Mouse (Mus musculus) embryonic facial prominence, embryonic 14.5 days (tissue): ENCODE results near the gene Asrgl1. TPM values are rescaled to one million over a fixed set of nuclear protein-coding genes. Genes with fewer than 3 reads are reported as not detected.
"Not testable (repeated sequence)": the region's sequence is repeated elsewhere in the genome, so short reads cannot be mapped to it uniquely, and the experiment has no call there.

Experiments
- ATAC-seq: fragments of 200-750 bp; cut with Nextera tagmentation; 2 replicates; pipeline ENCODE4 v1.8.0; 2017; ENCODE audit warnings: low read depth, moderate number of reproducible peaks, moderate TSS enrichment
- DNase-seq: peaks from one replicate; pipeline ENCODE4 v3.0.0-alpha.2; 2015; ENCODE audit warnings: low spot score
- H3K27ac ChIP-seq: fragments of 300-500 bp; sonication (generic); replicated peaks from 2 replicates; pipeline ENCODE4 v1.5.1; 2014; ENCODE audit warnings: low read depth, mild to moderate bottlenecking, low read length, moderate library complexity
- H3K27me3 ChIP-seq: fragments of 300-500 bp; sonication (generic); replicated peaks from 2 replicates; pipeline ENCODE4 v1.6.1; 2014; ENCODE audit warnings: low read length; ENCODE audit not compliant: control insufficient read depth, insufficient read depth
- H3K36me3 ChIP-seq: fragments of 300-500 bp; sonication (generic); 2 replicates; pipeline ENCODE4 v1.6.1; 2014; ENCODE audit warnings: low read length, mixed read lengths; ENCODE audit not compliant: control insufficient read depth, insufficient read depth
- H3K4me1 ChIP-seq: fragments of 300-500 bp; sonication (generic); 2 replicates; pipeline ENCODE4 v1.6.1; 2014; ENCODE audit warnings: antibody characterized with exemption, low read length; ENCODE audit not compliant: control insufficient read depth, insufficient read depth
- H3K4me2 ChIP-seq: fragments of 300-500 bp; sonication (generic); 2 replicates; pipeline ENCODE4 v1.6.1; 2014; ENCODE audit warnings: low read depth, mild to moderate bottlenecking, low read length, moderate library complexity, mixed read lengths
- H3K4me3 ChIP-seq: fragments of 300-500 bp; sonication (generic); 2 replicates; pipeline ENCODE4 v1.5.1; 2014; ENCODE audit warnings: low read depth, mild to moderate bottlenecking, low read length
- H3K9ac ChIP-seq: fragments of 300-500 bp; sonication (generic); 2 replicates; pipeline ENCODE4 v1.6.1; 2014; ENCODE audit warnings: low read depth, mild to moderate bottlenecking, low read length, moderate library complexity, mixed read lengths
- H3K9me3 ChIP-seq: fragments of 300-500 bp; sonication (generic); 2 replicates; pipeline ENCODE4 v1.6.1; 2016; ENCODE audit warnings: low read length; ENCODE audit not compliant: control insufficient read depth
- WGBS: fragments of 180-500 bp; shearing (Covaris S2); extraction: QIAGEN DNeasy Blood & Tissue Kit; methylation state at CpG from one replicate; pipeline ENCODE4 v1.1.7; 2014; 5-methylcytosine and 5-hydroxymethylcytosine counted together
- polyA plus RNA-seq: library from polyadenylated mRNA; unstranded; fragments of >200 nt; fragmentation: Nextera tagmentation; extraction: Ambion mirVana; gene quantifications from 2 replicates; pipeline ENCODE4 v1.2.1, GENCODE M21; 2014

Gene Asrgl1
- polyA plus RNA-seq, result 10.8 and 13.7 TPM in 2 replicates

- Histone ChIP-seq H3K9me3 (no peaks in the 10 kb centered on the region), H3K4me3 (peak within 1 kb of the TSS; percentile 64), H3K9ac (peak within 1 kb of the TSS; percentile 79), H3K36me3 (no peaks in the 10 kb centered on the region), H3K27ac (peak within 1 kb of the TSS; percentile 28; the same call in 1 of the 2 replicates), H3K27me3 (no peaks in the 10 kb centered on the region), H3K4me1 (no peaks in the 10 kb centered on the region), H3K4me2 (peak within 1 kb of the TSS; percentile 96)
- DNase-seq (peak; percentile 95), ATAC-seq (peak; percentile 98)
- 10% methylated on average over 31 of the region's 31 CpGs for WGBS
Observed at GRCm38 (mm10) chr19:9135512-9136331, at the start of gene Asrgl1. Gene Asrgl1, minus strand, starts transcription at chr19:9135636.

- whole genome bisulfite sequencing, result 64% methylated on average over 4 of the region's 4 CpGs
- DNase-seq (no peak), ATAC-seq (no peak)
- no peaks in the 10 kb centered on the region for H3K27me3 ChIP-seq
- H3K9me3 ChIP-seq, result no peaks in the 10 kb centered on the region
- H3K27ac ChIP-seq, result no peak overlapping the region
- no peak overlapping the region for H3K4me3 ChIP-seq
- no peaks in the 10 kb centered on the region for H3K4me1 ChIP-seq
- H3K9ac ChIP-seq, result no peak overlapping the region
- no peak overlapping the region for H3K4me2 ChIP-seq
- H3K36me3 ChIP-seq, result no peaks in the 10 kb centered on the region
Observed at GRCm38 (mm10) chr19:9146214-9146613, 10.8 kb upstream of the Asrgl1 start.

- no peak for ATAC-seq
- peak overlapping the region; percentile 40; the same call in 1 of the 2 replicates for H3K27ac ChIP-seq
Observed at GRCm38 (mm10) chr19:9143639-9144125, 8.2 kb upstream of the Asrgl1 start.

GRCm38 (mm10) chr19:9143230-9143629 lies 7.8 kb upstream of the Asrgl1 start:
- DNase-seq (no peak), ATAC-seq (no peak)
- no peak overlapping the region for H3K4me2 ChIP-seq
- no peaks in the 10 kb centered on the region for H3K27me3 ChIP-seq
- no peak overlapping the region for H3K9ac ChIP-seq
- H3K9me3 ChIP-seq, result no peaks in the 10 kb centered on the region
- WGBS, result 81% methylated on average over 2 of the region's 2 CpGs
- peak overlapping the region; percentile 40; the same call in 1 of the 2 replicates for H3K27ac ChIP-seq
- no peaks in the 10 kb centered on the region for H3K36me3 ChIP-seq
- no peak overlapping the region for H3K4me3 ChIP-seq
- no peaks in the 10 kb centered on the region for H3K4me1 ChIP-seq

More at GRCm38 (mm10) chr19:9143639-9144125, 8.2 kb upstream of the Asrgl1 start:
- H3K27me3 ChIP-seq, result no peaks in the 10 kb centered on the region
- H3K9me3 ChIP-seq, result no peaks in the 10 kb centered on the region
- no peak overlapping the region for H3K4me2 ChIP-seq
- no peak overlapping the region for H3K9ac ChIP-seq
- H3K4me1 ChIP-seq, result no peaks in the 10 kb centered on the region
- DNase-seq, result peak; percentile 20
- no peak overlapping the region for H3K4me3 ChIP-seq
- no peaks in the 10 kb centered on the region for H3K36me3 ChIP-seq

GRCm38 (mm10) chr19:9140361-9140760 lies 4.9 kb upstream of the Asrgl1 start:
- H3K27ac ChIP-seq, H3K27me3 ChIP-seq, H3K36me3 ChIP-seq, H3K4me2 ChIP-seq, H3K9ac ChIP-seq, H3K4me3 ChIP-seq, H3K9me3 ChIP-seq, H3K4me1 ChIP-seq, DNase-seq, ATAC-seq: not testable (repeated sequence)
- WGBS, result 68% methylated on average over 1 of the region's 1 CpGs

GRCm38 (mm10) chr19:9137159-9137558 lies 1.7 kb upstream of the Asrgl1 start:
- H3K4me2 ChIP-seq, result no peak overlapping the region
- WGBS, result 93% methylated on average over 1 of the region's 1 CpGs

GRCm38 (mm10) chr19:9134746-9135511 lies 507 bp downstream of the Asrgl1 start:
- DNase-seq (peak; percentile 22), ATAC-seq (peak; percentile 60)
- Histone ChIP-seq H3K9me3 (no peaks in the 10 kb centered on the region), H3K27ac (peak overlapping the region; percentile 28; the same call in 1 of the 2 replicates), H3K9ac (peak overlapping the region; percentile 79), H3K36me3 (no peaks in the 10 kb centered on the region), H3K27me3 (no peaks in the 10 kb centered on the region), H3K4me3 (peak overlapping the region; percentile 64), H3K4me1 (no peaks in the 10 kb centered on the region), H3K4me2 (peak overlapping the region; percentile 96)
- WGBS, result 2% methylated on average over 29 of the region's 37 CpGs

More at GRCm38 (mm10) chr19:9137159-9137558, 1.7 kb upstream of the Asrgl1 start:
- Histone ChIP-seq H3K9me3 (no peaks in the 10 kb centered on the region), H3K4me1 (no peaks in the 10 kb centered on the region), H3K4me3 (no peak overlapping the region), H3K9ac (no peak overlapping the region), H3K36me3 (no peaks in the 10 kb centered on the region), H3K27me3 (no peaks in the 10 kb centered on the region), H3K27ac (no peak overlapping the region)
- DNase-seq (no peak), ATAC-seq (no peak)

GRCm38 (mm10) chr19:9129996-9130395 lies 5.4 kb downstream of the Asrgl1 start:
- Histone ChIP-seq H3K4me1 (no peaks in the 10 kb centered on the region), H3K4me2 (no peak overlapping the region), H3K27ac (no peak overlapping the region), H3K36me3 (0 out of 2 replicates have a peak, but pooled peaks cover 5% of the 10 kb centered on the region), H3K4me3 (no peak overlapping the region), H3K27me3 (no peaks in the 10 kb centered on the region), H3K9me3 (0 out of 2 replicates have a peak, but pooled peaks cover 4% of the 10 kb centered on the region), H3K9ac (no peak overlapping the region)
- WGBS, result 76% methylated on average over 1 of the region's 1 CpGs
- DNase-seq (no peak), ATAC-seq (no peak)
